Mouse (Mus musculus) kidney, embryonic 16.5 days (tissue): Measurements from ENCODE around the gene Brinp3. TPM values are rescaled to one million over a fixed set of nuclear protein-coding genes. Genes with fewer than 3 reads are reported as not detected.
"Not testable (repeated sequence)": the region's sequence is repeated elsewhere in the genome, so short reads cannot be mapped to it uniquely, and the experiment has no call there.

Source experiments
- ATAC-seq: fragments of 200-750 bp; cut with Nextera tagmentation; 2 replicates; pipeline ENCODE4 v1.8.0; 2017; ENCODE audit warnings: moderate TSS enrichment; ENCODE audit not compliant: low FRiP score, low TSS enrichment
- H3K27ac ChIP-seq: fragments of 300-500 bp; sonication (generic); 2 replicates; pipeline ENCODE4 v1.5.1; 2014; ENCODE audit warnings: low read length
- H3K27me3 ChIP-seq: fragments of 300-500 bp; sonication (generic); 2 replicates; pipeline ENCODE4 v1.6.1; 2014; ENCODE audit warnings: low read length, control low read depth, mixed read lengths; ENCODE audit not compliant: insufficient read depth
- H3K36me3 ChIP-seq: fragments of 300-500 bp; sonication (generic); 2 replicates; pipeline ENCODE4 v1.6.1; 2014; ENCODE audit warnings: low read length, control low read depth, mixed read lengths; ENCODE audit not compliant: insufficient read depth
- H3K4me1 ChIP-seq: fragments of 300-500 bp; sonication (generic); 2 replicates; pipeline ENCODE4 v1.6.1; 2014; ENCODE audit warnings: low read length, control low read depth, mixed read lengths; ENCODE audit not compliant: insufficient read depth
- H3K4me2 ChIP-seq: fragments of 300-500 bp; sonication (generic); replicated peaks from 2 replicates; pipeline ENCODE4 v1.6.1; 2014; ENCODE audit warnings: low read depth, low read length
- H3K4me3 ChIP-seq: fragments of 300-500 bp; sonication (generic); 2 replicates; pipeline ENCODE4 v1.5.1; 2014; ENCODE audit warnings: mild to moderate bottlenecking, low read length
- H3K9ac ChIP-seq: fragments of 300-500 bp; sonication (generic); replicated peaks from 2 replicates; pipeline ENCODE4 v1.6.1; 2014; ENCODE audit warnings: low read length
- H3K9me3 ChIP-seq: fragments of 300-500 bp; sonication (generic); 2 replicates; pipeline ENCODE4 v1.6.1; 2016; ENCODE audit warnings: low read length, control low read depth
- WGBS: fragments of 180-500 bp; shearing (Covaris S2); extraction: QIAGEN DNeasy Blood & Tissue Kit; methylation state at CpG from one replicate; pipeline ENCODE4 v1.1.7; 2014; 5-methylcytosine and 5-hydroxymethylcytosine counted together
- polyA plus RNA-seq: library from polyadenylated mRNA; unstranded; fragments of >200 nt; fragmentation: Nextera tagmentation; extraction: Ambion mirVana; gene quantifications from 2 replicates; pipeline ENCODE4 v1.2.1, GENCODE M21; 2015

Gene Brinp3
- polyA plus RNA-seq, 1 experiment from 2014 or later, result 0.26 TPM

DNA sequence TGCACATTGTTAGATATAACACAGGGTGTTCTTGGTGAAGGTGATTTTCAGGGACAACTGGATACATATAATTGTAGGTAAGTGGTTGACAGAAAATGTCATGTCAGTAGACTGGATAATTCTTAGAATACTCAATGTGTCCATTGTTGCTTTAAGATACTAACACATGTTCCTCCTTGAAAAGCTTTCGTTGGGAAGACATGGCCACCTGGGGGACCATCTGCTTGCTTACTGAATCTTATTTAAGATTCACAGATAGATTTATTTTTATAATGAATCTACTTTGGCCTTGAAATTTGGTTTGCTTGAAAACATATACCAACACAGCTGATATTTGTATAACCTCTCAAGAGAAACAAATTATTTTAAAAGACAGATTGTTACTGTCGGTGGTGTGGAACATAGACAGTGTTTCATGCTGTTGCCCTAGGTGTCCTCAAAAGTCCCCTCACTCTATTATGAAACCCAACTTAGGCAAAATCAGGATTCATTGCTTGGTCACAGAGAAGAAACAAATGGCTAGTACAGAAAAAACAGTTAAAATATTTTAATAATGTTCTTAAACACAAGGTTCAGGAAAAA lies 52.4 kb downstream of the Brinp3 start:
- no peak for ATAC-seq

DNA sequence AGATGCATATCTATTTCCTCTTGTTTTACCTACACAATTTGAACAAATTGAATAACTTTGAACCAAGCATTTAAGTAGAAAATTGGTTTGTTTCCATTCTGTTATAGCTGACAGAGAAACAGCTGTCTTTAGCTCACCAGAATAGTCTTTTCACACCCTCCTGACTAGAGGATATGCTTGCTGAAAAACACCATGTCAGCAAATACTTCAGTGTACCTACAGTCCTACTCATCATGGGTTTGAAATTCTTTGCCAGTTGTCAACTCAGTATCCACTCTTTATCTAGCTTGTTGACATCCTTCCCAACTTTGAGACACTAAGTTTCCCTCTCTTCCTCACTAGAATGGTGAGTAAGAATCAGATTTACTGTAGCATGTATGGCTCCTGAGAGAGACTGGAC lies 62.4 kb downstream of the Brinp3 start:
- H3K27ac ChIP-seq, result no peak overlapping the region
- H3K27me3 ChIP-seq, result no peaks in the 10 kb centered on the region
- no peak overlapping the region for H3K4me2 ChIP-seq
- H3K36me3 ChIP-seq, result no peaks in the 10 kb centered on the region
- H3K4me3 ChIP-seq, result no peak overlapping the region
- no peaks in the 10 kb centered on the region for H3K9me3 ChIP-seq
- ATAC-seq, result no peak
- H3K9ac ChIP-seq, result no peak overlapping the region
- H3K4me1 ChIP-seq, result no peaks in the 10 kb centered on the region

More for the DNA sequence above, 52.4 kb downstream of the Brinp3 start:
- H3K9ac ChIP-seq, result no peak overlapping the region
- no peak overlapping the region for H3K4me2 ChIP-seq
- H3K36me3 ChIP-seq, result no peaks in the 10 kb centered on the region
- no peaks in the 10 kb centered on the region for H3K9me3 ChIP-seq
- no peaks in the 10 kb centered on the region for H3K4me1 ChIP-seq
- H3K27ac ChIP-seq, result no peak overlapping the region
- no peaks in the 10 kb centered on the region for H3K27me3 ChIP-seq
- no peak overlapping the region for H3K4me3 ChIP-seq
- WGBS, result 89% methylated on average over 2 of the region's 2 CpGs

DNA sequence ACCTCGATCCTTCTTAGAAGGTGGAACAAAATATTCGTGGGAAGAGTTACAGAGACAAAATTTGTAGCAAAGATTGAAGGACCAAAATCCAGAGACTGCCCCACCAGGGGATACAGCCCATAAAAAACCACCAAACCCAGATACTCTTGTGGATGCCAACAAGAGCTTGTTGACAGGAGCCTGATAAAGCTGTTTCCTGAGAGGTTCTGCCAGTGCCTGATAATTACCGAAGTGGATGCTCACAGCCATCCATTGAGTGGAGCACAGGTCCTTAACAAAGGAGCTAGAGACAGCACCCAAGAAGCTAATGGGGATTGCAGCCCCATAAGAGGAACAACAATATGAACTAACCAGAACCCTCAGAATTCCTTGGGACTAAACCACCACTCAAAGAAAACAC lies 67.6 kb downstream of the Brinp3 start:
- no peak overlapping the region for H3K9ac ChIP-seq
- H3K4me3 ChIP-seq, result no peak overlapping the region
- no peaks in the 10 kb centered on the region for H3K36me3 ChIP-seq
- ATAC-seq, result no peak
- H3K4me1 ChIP-seq, result no peaks in the 10 kb centered on the region
- H3K27me3 ChIP-seq, result no peaks in the 10 kb centered on the region
- no peak overlapping the region for H3K27ac ChIP-seq
- WGBS, result 77% methylated on average over 3 of the region's 3 CpGs
- H3K4me2 ChIP-seq, result no peak overlapping the region
- H3K9me3 ChIP-seq, result no peaks in the 10 kb centered on the region

DNA sequence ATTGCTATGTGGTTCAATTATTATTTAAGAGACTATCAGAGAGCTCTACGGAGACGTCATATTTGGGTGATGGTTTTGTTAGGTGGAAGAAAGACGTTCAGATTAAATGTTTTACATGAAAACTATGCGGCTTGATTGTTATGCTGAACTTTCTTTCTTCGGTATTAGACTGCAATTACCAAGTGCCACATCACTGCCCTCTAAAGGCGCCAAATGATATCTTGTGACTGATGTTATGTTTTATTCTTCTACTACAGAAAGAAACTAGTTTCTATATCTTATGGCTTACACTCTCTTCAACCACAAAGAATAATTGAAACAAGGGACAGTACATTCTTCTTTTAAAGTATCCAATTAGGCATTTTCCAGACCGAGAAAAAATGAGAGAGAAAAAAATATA lies 89.6 kb downstream of the Brinp3 start:
- 75% methylated on average over 7 of the region's 7 CpGs for WGBS
- Histone ChIP-seq H3K27me3 (no peaks in the 10 kb centered on the region), H3K4me1 (no peaks in the 10 kb centered on the region), H3K9ac (no peak overlapping the region), H3K4me2 (no peak overlapping the region), H3K4me3 (no peak overlapping the region), H3K27ac (no peak overlapping the region), H3K9me3 (no peaks in the 10 kb centered on the region), H3K36me3 (no peaks in the 10 kb centered on the region)
- no peak for ATAC-seq

DNA sequence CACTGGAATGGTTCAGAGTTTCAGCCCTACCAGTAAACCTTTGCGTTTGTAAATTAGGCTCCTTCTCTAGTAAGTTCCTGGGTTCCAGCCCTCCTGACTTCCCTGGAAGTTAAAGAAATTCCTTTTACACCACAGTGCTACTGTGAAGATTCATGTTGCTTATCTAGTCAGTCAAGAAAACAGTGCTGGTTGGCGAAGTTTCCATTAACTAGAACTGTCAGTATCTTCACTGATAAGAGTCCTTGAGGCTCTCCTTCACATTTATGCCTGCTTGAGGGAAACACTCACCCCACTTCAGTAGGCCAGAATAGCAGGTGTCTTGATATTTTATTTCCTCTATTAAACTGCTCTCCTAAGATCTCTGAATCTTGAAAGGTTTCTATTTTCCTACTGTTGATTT lies 138.3 kb downstream of the Brinp3 start:
- WGBS, result 71% methylated on average over 2 of the region's 2 CpGs

DNA sequence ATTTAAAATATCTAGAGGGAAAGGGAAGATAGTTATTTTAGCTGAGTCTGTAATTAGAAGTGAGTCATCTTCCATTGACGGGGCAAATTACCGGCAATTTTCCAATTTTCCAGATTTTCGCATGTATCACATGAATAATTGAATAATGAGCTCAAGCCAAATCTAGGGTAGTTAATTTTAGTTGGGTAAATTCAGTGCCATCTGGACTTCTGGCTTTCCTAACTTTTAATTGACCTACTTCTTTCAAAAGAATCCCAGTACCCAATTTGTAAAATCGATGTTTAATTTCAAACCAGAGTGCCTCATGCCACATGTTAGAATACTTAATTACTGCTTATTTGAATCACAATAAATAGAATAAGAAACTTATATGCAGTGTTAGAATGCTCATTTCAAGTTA lies 162.7 kb downstream of the Brinp3 start:
- Histone ChIP-seq H3K36me3 (no peaks in the 10 kb centered on the region), H3K4me3 (no peak overlapping the region), H3K9me3 (no peaks in the 10 kb centered on the region), H3K4me1 (no peaks in the 10 kb centered on the region), H3K27ac (no peak overlapping the region), H3K27me3 (no peaks in the 10 kb centered on the region), H3K9ac (no peak overlapping the region), H3K4me2 (no peak overlapping the region)
- WGBS, result 93% methylated on average over 4 of the region's 4 CpGs
- no peak for ATAC-seq

More for the DNA sequence above, 138.3 kb downstream of the Brinp3 start:
- ATAC-seq, result no peak
- Histone ChIP-seq H3K36me3 (no peaks in the 10 kb centered on the region), H3K27me3 (no peaks in the 10 kb centered on the region), H3K4me3 (no peak overlapping the region), H3K4me1 (no peaks in the 10 kb centered on the region), H3K9ac (no peak overlapping the region), H3K27ac (no peak overlapping the region), H3K9me3 (no peaks in the 10 kb centered on the region), H3K4me2 (no peak overlapping the region)

DNA sequence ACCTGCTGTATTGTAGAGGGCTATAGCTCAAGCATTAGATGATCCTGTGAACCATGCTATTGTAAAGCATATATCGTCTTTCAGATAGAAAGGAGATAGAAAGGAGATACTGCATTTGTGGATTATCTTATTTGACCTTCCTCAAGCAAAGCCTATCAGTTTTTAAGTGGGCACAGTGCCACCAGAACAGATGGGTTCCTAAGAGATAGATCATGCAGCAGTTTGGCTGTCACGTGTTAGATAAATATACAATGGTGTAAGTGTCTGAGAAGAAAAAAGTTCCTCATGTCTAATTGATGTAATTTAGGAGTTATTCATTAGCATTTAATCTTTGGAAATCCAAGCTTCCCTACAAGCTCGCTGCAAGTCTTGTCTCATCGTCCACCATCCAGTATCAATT lies 206.2 kb downstream of the Brinp3 start:
- Histone ChIP-seq H3K27ac (no peak overlapping the region), H3K4me1 (no peaks in the 10 kb centered on the region), H3K36me3 (no peaks in the 10 kb centered on the region), H3K4me3 (no peak overlapping the region), H3K9ac (no peak overlapping the region), H3K27me3 (no peaks in the 10 kb centered on the region), H3K4me2 (no peak overlapping the region), H3K9me3 (no peaks in the 10 kb centered on the region)
- ATAC-seq, result no peak
- WGBS, result 73% methylated on average over 4 of the region's 4 CpGs

DNA sequence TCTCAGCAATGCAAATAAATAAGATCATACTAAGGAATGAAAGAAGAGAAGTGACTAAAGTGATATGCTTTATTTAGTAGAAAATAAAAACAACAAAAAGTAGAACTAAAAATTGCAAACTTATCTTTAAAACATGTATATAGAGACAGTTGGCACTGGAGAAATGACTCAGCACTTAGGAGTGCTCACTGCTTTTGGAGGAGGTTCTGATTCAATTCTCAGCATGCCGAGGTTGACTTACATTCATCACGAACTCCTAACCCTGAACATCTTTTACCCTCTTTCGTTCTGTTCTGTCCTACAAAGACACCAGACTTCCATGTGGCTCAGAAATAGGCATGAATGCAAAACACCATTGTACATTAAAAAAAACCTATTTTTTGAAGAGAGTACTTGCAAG lies 225.0 kb downstream of the Brinp3 start:
- no peak overlapping the region for H3K4me3 ChIP-seq
- 88% methylated on average over 3 of the region's 3 CpGs for WGBS
- no peaks in the 10 kb centered on the region for H3K4me1 ChIP-seq
- ATAC-seq, result no peak
- no peak overlapping the region for H3K4me2 ChIP-seq
- H3K9me3 ChIP-seq, result no peaks in the 10 kb centered on the region
- H3K36me3 ChIP-seq, result no peaks in the 10 kb centered on the region
- H3K27me3 ChIP-seq, result no peaks in the 10 kb centered on the region
- no peak overlapping the region for H3K9ac ChIP-seq
- H3K27ac ChIP-seq, result no peak overlapping the region

DNA sequence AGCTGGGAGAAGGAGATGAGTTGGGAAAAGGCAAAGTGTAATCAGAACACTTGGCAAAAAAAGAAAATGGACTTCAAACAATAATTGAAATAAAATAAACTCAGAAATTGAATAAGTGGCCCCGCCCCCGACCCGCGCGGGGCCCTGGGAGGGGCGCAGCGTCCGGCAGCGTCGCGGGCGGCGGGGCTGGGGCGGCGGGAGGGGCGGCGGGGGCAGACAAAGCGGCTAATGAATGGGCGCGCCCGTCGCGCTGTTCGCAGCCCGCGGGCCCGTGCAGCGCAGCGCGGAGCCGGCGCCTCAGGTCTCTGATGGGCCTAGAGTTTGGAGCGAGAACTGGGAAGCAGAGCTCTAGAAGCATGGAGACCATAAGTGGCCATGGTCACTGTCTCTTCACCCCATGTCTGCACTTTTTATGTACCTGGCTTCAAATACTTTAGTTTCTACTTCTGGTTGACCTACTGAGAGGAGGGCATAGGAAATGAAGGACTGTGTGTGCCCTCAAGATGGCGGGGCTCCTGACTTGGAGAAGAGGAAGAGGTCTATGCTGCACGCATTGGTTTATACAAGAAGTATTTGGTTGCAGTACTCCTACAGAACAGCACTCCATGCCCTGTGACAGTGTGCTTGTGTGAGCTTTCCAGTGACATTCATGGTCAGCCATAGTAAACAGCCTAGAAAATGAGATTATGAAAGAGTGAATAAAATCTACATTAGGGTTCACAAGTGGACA lies 230.4 kb downstream of the Brinp3 start:
- ATAC-seq, result peak; percentile 80; the same call in 1 of the 2 replicates
- H3K4me3 ChIP-seq, result peak overlapping the region; percentile 44
- H3K36me3 ChIP-seq, result not testable (repeated sequence)

DNA sequence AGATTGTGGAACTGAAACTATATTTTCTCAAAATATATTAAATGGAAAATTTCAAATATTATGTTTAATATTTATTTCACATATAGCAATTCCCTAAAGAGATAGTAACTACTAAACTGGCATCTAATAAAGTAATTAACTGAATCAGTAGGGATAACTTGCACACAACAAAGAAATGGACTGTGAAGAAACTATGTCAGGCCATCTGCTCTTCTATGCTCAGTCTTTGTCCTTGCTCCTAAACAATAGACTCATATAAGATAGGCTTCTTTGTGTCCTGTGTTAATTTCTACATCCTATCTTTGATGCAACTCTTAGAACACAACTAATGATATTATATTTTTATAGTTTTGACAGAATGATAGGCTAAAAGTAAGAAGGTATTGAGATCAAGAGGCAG lies 256.5 kb downstream of the Brinp3 start:
- Histone ChIP-seq H3K4me2 (no peak overlapping the region), H3K27me3 (no peaks in the 10 kb centered on the region), H3K4me3 (no peak overlapping the region), H3K4me1 (no peaks in the 10 kb centered on the region), H3K27ac (no peak overlapping the region), H3K9me3 (no peaks in the 10 kb centered on the region), H3K36me3 (no peaks in the 10 kb centered on the region), H3K9ac (no peak overlapping the region)
- no peak for ATAC-seq

More for the DNA sequence above, 230.4 kb downstream of the Brinp3 start:
- not testable (repeated sequence) for H3K27ac ChIP-seq, H3K9me3 ChIP-seq, H3K27me3 ChIP-seq, H3K9ac ChIP-seq, H3K4me1 ChIP-seq
- peak overlapping the region; percentile 59 for H3K4me2 ChIP-seq
- WGBS, result 0% methylated on average over 10 of the region's 35 CpGs
